In the genomic region with DNA sequence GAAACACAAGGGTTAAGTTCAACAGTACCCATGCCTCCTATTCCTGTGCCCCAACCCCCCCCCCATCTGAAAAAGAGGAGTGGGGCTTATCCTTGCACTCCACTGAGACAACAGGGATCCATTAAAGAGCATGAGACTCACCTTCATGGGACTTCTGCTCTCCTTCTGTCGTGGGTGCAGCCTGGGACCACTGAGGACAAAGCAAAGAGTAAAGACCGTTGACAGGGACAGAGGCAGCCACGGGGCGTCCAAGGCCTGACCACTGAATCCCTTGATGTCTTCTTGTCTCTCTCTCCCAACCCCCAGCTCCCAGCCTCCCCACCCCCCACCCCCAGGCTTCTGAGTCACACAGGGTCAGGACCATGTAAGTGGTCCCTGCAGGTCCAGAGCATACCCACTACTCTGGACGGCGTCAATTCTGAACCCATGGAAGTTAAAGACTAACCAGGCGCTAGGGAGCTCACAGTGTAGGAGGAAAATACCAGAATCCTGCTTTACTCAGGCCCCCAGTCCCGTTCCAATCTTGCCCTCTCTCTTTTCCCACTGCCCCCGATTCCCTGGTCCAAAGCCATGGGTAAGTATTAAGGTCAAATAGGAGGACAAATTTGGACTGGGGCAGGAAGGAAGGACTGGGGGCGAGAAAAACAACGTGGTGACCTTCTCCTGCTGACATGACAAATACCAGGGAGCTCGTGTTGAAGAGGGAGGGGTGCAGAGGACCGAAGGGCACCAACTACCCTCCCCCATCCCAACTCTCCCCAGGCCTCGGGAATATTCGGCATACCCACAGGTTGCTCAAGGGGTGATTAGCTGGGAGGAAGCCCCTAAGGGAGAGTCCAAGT, we compare ENCODE assay signal across 8 mouse cellular contexts. TPM values are rescaled to one million over a fixed set of nuclear protein-coding genes. Genes with fewer than 3 reads are reported as not detected.
A peak's percentile ranks its signal among the peaks of the same experiment; 100 is the strongest.
DNase-seq lines count a peak whose midpoint lies in the region; ATAC-seq and TF ChIP-seq lines count a peak whose summit lies in the region.

No protein-coding gene starts in this region.

- peak overlapping the region; percentile 1 for H3K4me3 ChIP-seq in cerebellum, adult 2 months (replicated peaks; ENCODE audit: insufficient read depth, low read depth, low read length)
- H3K4me3 ChIP-seq in bone marrow, adult 2 months (replicated peaks; ENCODE audit: control insufficient read depth, low read depth, low read length), result peak overlapping the region; percentile 4
- peak overlapping the region; percentile 83 for H3K4me3 ChIP-seq in hindbrain, embryonic 10.5 days
- H3K4me3 ChIP-seq in limb, embryonic 13.5 days, result peak overlapping the region; percentile 92
- H3K4me3 ChIP-seq in stomach, embryonic 14.5 days (ENCODE audit: low read depth, low read length), result peak overlapping the region; percentile 95

- ATAC-seq in limb, embryonic 13.5 days (ENCODE audit: low FRiP score, low read depth), result no peak
- ATAC-seq in stomach, embryonic 14.5 days (ENCODE audit: insufficient number of reproducible peaks, insufficient read depth, low FRiP score, low read depth), result no peak

- no peak for TF ChIP-seq CTCF in cerebellum, adult 2 months (IDR thresholded peaks at IDR 0.05; ENCODE audit: borderline replicate concordance, insufficient read depth, low read depth, low read length)
- TF ChIP-seq CTCF in bone marrow, adult 2 months (IDR thresholded peaks at IDR 0.05; ENCODE audit: control insufficient read depth, insufficient read depth, low read length), result no peak

- H3K9me3 ChIP-seq in hindbrain, embryonic 10.5 days, result no peaks in the 10 kb centered on the region
- no peaks in the 10 kb centered on the region for H3K9me3 ChIP-seq in limb, embryonic 13.5 days
- no peaks in the 10 kb centered on the region for H3K9me3 ChIP-seq in stomach, embryonic 14.5 days (ENCODE audit: control insufficient read depth, low read depth, low read length)

- no peak overlapping the region for H3K27ac ChIP-seq in cerebellum, adult 2 months (ENCODE audit: insufficient read depth, low read length)
- no peak overlapping the region for H3K27ac ChIP-seq in bone marrow, adult 2 months (ENCODE audit: control insufficient read depth, insufficient read depth, low read depth, low read length, poor library complexity)
- H3K27ac ChIP-seq in hindbrain, embryonic 10.5 days, result peak overlapping the region; percentile 97
- H3K27ac ChIP-seq in limb, embryonic 13.5 days, result peak overlapping the region; percentile 85
- H3K27ac ChIP-seq in stomach, embryonic 14.5 days (ENCODE audit: low read length), result peak overlapping the region; percentile 80; the same call in 1 of the 2 replicates

- peak overlapping the region; percentile 99 for H3K9ac ChIP-seq in limb, embryonic 13.5 days
- H3K9ac ChIP-seq in stomach, embryonic 14.5 days (replicated peaks; ENCODE audit: low read depth, low read length), result peak overlapping the region; percentile 99

- no peaks in the 10 kb centered on the region for H3K27me3 ChIP-seq in cerebellum, adult 2 months (ENCODE audit: control insufficient read depth, insufficient read depth, low read length)
- peaks cover 3% of the 10 kb centered on the region; the same call in 1 of the 2 replicates for H3K27me3 ChIP-seq in hindbrain, embryonic 10.5 days (ENCODE audit: insufficient read depth, poor library complexity, severe bottlenecking)
- H3K27me3 ChIP-seq in limb, embryonic 13.5 days, result no peaks in the 10 kb centered on the region
- H3K27me3 ChIP-seq in stomach, embryonic 14.5 days (ENCODE audit: control insufficient read depth, insufficient read depth, low read length), result no peaks in the 10 kb centered on the region

- TF ChIP-seq POLR2A in cerebellum, adult 2 months (IDR thresholded peaks at IDR 0.05; ENCODE audit: borderline replicate concordance, insufficient read depth, low read length), result no peak
- TF ChIP-seq POLR2A in bone marrow, adult 2 months (IDR thresholded peaks at IDR 0.05; ENCODE audit: borderline replicate concordance, control insufficient read depth, low read depth, low read length), result no peak

- peaks cover 31% of the 10 kb centered on the region for H3K4me1 ChIP-seq in cerebellum, adult 2 months (ENCODE audit: control insufficient read depth, insufficient read depth, low read length)
- H3K4me1 ChIP-seq in bone marrow, adult 2 months (ENCODE audit: control insufficient read depth, insufficient read depth, low read length), result no peaks in the 10 kb centered on the region; the same call in 1 of the 2 replicates
- H3K4me1 ChIP-seq in hindbrain, embryonic 10.5 days (replicated peaks), result peaks cover 77% of the 10 kb centered on the region
- peaks cover 51% of the 10 kb centered on the region for H3K4me1 ChIP-seq in limb, embryonic 13.5 days
- H3K4me1 ChIP-seq in stomach, embryonic 14.5 days (ENCODE audit: control insufficient read depth, insufficient read depth, low read length), result peaks cover 42% of the 10 kb centered on the region

- 51% methylated on average over 15 of the region's 15 CpGs for WGBS in cerebellum, adult 2 months
- 52% methylated on average over 15 of the region's 15 CpGs for WGBS in bone marrow, adult 2 months
- WGBS in hindbrain, embryonic 10.5 days, result 26% methylated on average over 15 of the region's 15 CpGs
- WGBS in limb, embryonic 13.5 days, result 20% methylated on average over 15 of the region's 15 CpGs
- WGBS in stomach, embryonic 14.5 days, result 20% methylated on average over 15 of the region's 15 CpGs

- H3K36me3 ChIP-seq in hindbrain, embryonic 10.5 days, result peaks cover 52% of the 10 kb centered on the region
- H3K36me3 ChIP-seq in limb, embryonic 13.5 days, result peaks cover 32% of the 10 kb centered on the region
- peaks cover 31% of the 10 kb centered on the region for H3K36me3 ChIP-seq in stomach, embryonic 14.5 days (ENCODE audit: control insufficient read depth, insufficient read depth, low read length)

- DNase-seq in cerebellum, adult 2 months, result no peak
- DNase-seq in cerebellum, adult 9-10 months, result no peak
- DNase-seq in hindbrain, embryonic 10.5 days (ENCODE audit: low spot score), result peak; percentile 18
- DNase-seq in natural killer cell, adult 2 months (ENCODE audit: low spot score in 2 of 2), result no peak
- no peak for DNase-seq in cerebellum, postnatal 36 days

- H3K4me2 ChIP-seq in limb, embryonic 13.5 days (replicated peaks), result peak overlapping the region; percentile 92
- peak overlapping the region; percentile 83 for H3K4me2 ChIP-seq in stomach, embryonic 14.5 days (replicated peaks; ENCODE audit: low read depth, low read length)

RNA-seq across cellular contexts. Expression of gene Vegfa, which starts 3.7 kb away (rescaled TPM):
- polyA plus RNA-seq in cerebellum, adult 2 months (2012; rRNA removed), result 195 and 196 TPM in 2 replicates
- polyA plus RNA-seq in bone marrow, adult 2 months (2011; ENCODE audit: insufficient read depth, insufficient read length, low replicate concordance, missing spikeins), result 18.2 and 18.8 TPM in 2 replicates
- polyA plus RNA-seq in hindbrain, embryonic 10.5 days (2016; fragmentation: Nextera tagmentation; extraction: Ambion mirVana), result 2.0 TPM in 2 replicates
- 4.3 and 4.6 TPM in 2 replicates for polyA plus RNA-seq in limb, embryonic 13.5 days (2015; fragmentation: Nextera tagmentation; extraction: Ambion mirVana)
- 6.8 and 8.1 TPM in 2 replicates for polyA plus RNA-seq in stomach, embryonic 14.5 days (2014; fragmentation: Nextera tagmentation; extraction: Ambion mirVana)

Comparison
In these comparisons a context has a peak if more than half of its experiments do, and no peak if none do; other contexts are left out.
1. H3K27ac ChIP-seq: peak in hindbrain, embryonic 10.5 days (single experiment), limb, embryonic 13.5 days (single experiment) and stomach, embryonic 14.5 days (single experiment); none in cerebellum, adult 2 months (single experiment) and bone marrow, adult 2 months (single experiment).
2. H3K4me3 ChIP-seq: peak in every context shown above with its lines; median percentile 95 in stomach, embryonic 14.5 days; 92 in limb, embryonic 13.5 days; 83 in hindbrain, embryonic 10.5 days; 4 in bone marrow, adult 2 months; 1 in cerebellum, adult 2 months.